Mouse (Mus musculus): ENCODE measurements at regions not wholly inside any gene's neighbourhood (a gene's known extent, or its start where the extent isn't known, plus 50 kb on each side); places are given as distances from the start of the nearest gene placed in this dataset.
"Not testable (repeated sequence)": the region's sequence is repeated elsewhere in the genome, so short reads cannot be mapped to it uniquely, and the experiment has no call there.

- ATAC-seq: no peak
- WGBS: 80% methylated on average over 6 of the region's 6 CpGs
- Histone ChIP-seq H3K36me3 (no peaks in the 10 kb centered on the region), H3K9me3 (no peaks in the 10 kb centered on the region), H3K4me2 (replicated peaks) (no peak overlapping the region), H3K9ac (replicated peaks) (no peak overlapping the region), H3K4me3 (replicated peaks) (no peak overlapping the region), H3K4me1 (replicated peaks) (no peaks in the 10 kb centered on the region), H3K27me3 (no peaks in the 10 kb centered on the region), H3K27ac (no peak overlapping the region)
Observed at GRCm38 (mm10) chr16:9043271-9043670, 213.4 kb downstream of the 1810013L24Rik start.

- Histone ChIP-seq H3K9ac (replicated peaks) (no peak overlapping the region), H3K9me3 (no peaks in the 10 kb centered on the region), H3K4me2 (replicated peaks) (no peak overlapping the region), H3K4me1 (replicated peaks) (no peaks in the 10 kb centered on the region), H3K27me3 (no peaks in the 10 kb centered on the region), H3K27ac (no peak overlapping the region), H3K36me3 (no peaks in the 10 kb centered on the region), H3K4me3 (replicated peaks) (no peak overlapping the region)
- WGBS: 91% methylated on average over 2 of the region's 2 CpGs
- no peak for ATAC-seq
Observed at GRCm38 (mm10) chr16:9046864-9047263, 217.0 kb downstream of the 1810013L24Rik start.

GRCm38 (mm10) chr16:9054415-9054814 is 224.5 kb downstream of the 1810013L24Rik start:
- ATAC-seq: no peak
- Histone ChIP-seq H3K4me1 (replicated peaks) (no peaks in the 10 kb centered on the region), H3K27ac (no peak overlapping the region), H3K9ac (replicated peaks) (no peak overlapping the region), H3K9me3 (no peaks in the 10 kb centered on the region), H3K4me3 (replicated peaks) (no peak overlapping the region), H3K36me3 (no peaks in the 10 kb centered on the region), H3K27me3 (no peaks in the 10 kb centered on the region), H3K4me2 (replicated peaks) (no peak overlapping the region)
- WGBS: 65% methylated on average over 4 of the region's 4 CpGs

GRCm38 (mm10) chr16:9056430-9056829 is 226.5 kb downstream of the 1810013L24Rik start:
- ATAC-seq: no peak
- 92% methylated on average over 3 of the region's 3 CpGs for WGBS
- no peaks in the 10 kb centered on the region for H3K36me3 ChIP-seq

GRCm38 (mm10) chr16:9071526-9071925 is 241.6 kb downstream of the 1810013L24Rik start:
- no peaks in the 10 kb centered on the region for H3K27me3 ChIP-seq
- no peaks in the 10 kb centered on the region for H3K4me1 ChIP-seq (replicated peaks)
- H3K27ac ChIP-seq: no peak overlapping the region
- no peak overlapping the region for H3K4me2 ChIP-seq (replicated peaks)
- H3K4me3 ChIP-seq (replicated peaks): no peak overlapping the region
- no peak overlapping the region for H3K9ac ChIP-seq (replicated peaks)
- H3K9me3 ChIP-seq: no peaks in the 10 kb centered on the region
- no peak for ATAC-seq
- 87% methylated on average over 4 of the region's 4 CpGs for WGBS
- no peaks in the 10 kb centered on the region for H3K36me3 ChIP-seq

More at GRCm38 (mm10) chr16:9056430-9056829, 226.5 kb downstream of the 1810013L24Rik start:
- Histone ChIP-seq H3K9me3 (no peaks in the 10 kb centered on the region), H3K9ac (replicated peaks) (no peak overlapping the region), H3K27ac (no peak overlapping the region), H3K27me3 (no peaks in the 10 kb centered on the region), H3K4me3 (replicated peaks) (no peak overlapping the region), H3K4me1 (replicated peaks) (no peaks in the 10 kb centered on the region), H3K4me2 (replicated peaks) (no peak overlapping the region)

- not testable (repeated sequence) for H3K27me3 ChIP-seq; H3K27ac ChIP-seq; H3K36me3 ChIP-seq; ATAC-seq; H3K4me3 ChIP-seq (replicated peaks); H3K9me3 ChIP-seq; H3K4me2 ChIP-seq (replicated peaks); H3K4me1 ChIP-seq (replicated peaks); H3K9ac ChIP-seq (replicated peaks)
- WGBS: 87% methylated on average over 5 of the region's 5 CpGs
Observed at GRCm38 (mm10) chr16:9071956-9072355, 242.1 kb downstream of the 1810013L24Rik start.

- H3K9ac ChIP-seq (replicated peaks): no peak overlapping the region
- peaks cover 18% of the 10 kb centered on the region for H3K4me1 ChIP-seq (replicated peaks)
- no peaks in the 10 kb centered on the region for H3K36me3 ChIP-seq
- no peak overlapping the region for H3K4me2 ChIP-seq (replicated peaks)
- no peaks in the 10 kb centered on the region for H3K27me3 ChIP-seq
- 94% methylated on average over 4 of the region's 4 CpGs for WGBS
- H3K4me3 ChIP-seq (replicated peaks): no peak overlapping the region
- ATAC-seq: no peak
- no peaks in the 10 kb centered on the region for H3K9me3 ChIP-seq
- no peak overlapping the region for H3K27ac ChIP-seq
Observed at GRCm38 (mm10) chr16:9074295-9074694, 244.4 kb downstream of the 1810013L24Rik start.

- H3K4me2 ChIP-seq (replicated peaks): no peak overlapping the region
- H3K4me1 ChIP-seq (replicated peaks): peaks cover 20% of the 10 kb centered on the region
- no peak overlapping the region for H3K9ac ChIP-seq (replicated peaks)
- no peaks in the 10 kb centered on the region for H3K27me3 ChIP-seq
- no peak overlapping the region for H3K4me3 ChIP-seq (replicated peaks)
- no peak for ATAC-seq
- H3K36me3 ChIP-seq: no peaks in the 10 kb centered on the region
- WGBS: 40% methylated on average over 2 of the region's 2 CpGs
- no peaks in the 10 kb centered on the region for H3K9me3 ChIP-seq
- no peak overlapping the region for H3K27ac ChIP-seq
Observed at GRCm38 (mm10) chr16:9077451-9077850, 247.6 kb downstream of the 1810013L24Rik start.

- H3K4me1 ChIP-seq (replicated peaks): peaks cover 20% of the 10 kb centered on the region
- no peak overlapping the region for H3K4me3 ChIP-seq (replicated peaks)
- no peak overlapping the region for H3K9ac ChIP-seq (replicated peaks)
- WGBS: 12% methylated on average over 4 of the region's 4 CpGs
- no peak overlapping the region for H3K27ac ChIP-seq
- no peaks in the 10 kb centered on the region for H3K27me3 ChIP-seq
- ATAC-seq: peak; percentile 75
- H3K9me3 ChIP-seq: no peaks in the 10 kb centered on the region
- H3K36me3 ChIP-seq: no peaks in the 10 kb centered on the region
- no peak overlapping the region for H3K4me2 ChIP-seq (replicated peaks)
Observed at GRCm38 (mm10) chr16:9078405-9078942, 248.6 kb downstream of the 1810013L24Rik start.

GRCm38 (mm10) chr16:9083040-9083439 is 253.1 kb downstream of the 1810013L24Rik start:
- no peak overlapping the region for H3K9ac ChIP-seq (replicated peaks)
- no peaks in the 10 kb centered on the region for H3K36me3 ChIP-seq
- no peaks in the 10 kb centered on the region for H3K9me3 ChIP-seq
- no peak overlapping the region for H3K27ac ChIP-seq
- H3K27me3 ChIP-seq: no peaks in the 10 kb centered on the region
- 73% methylated on average over 3 of the region's 3 CpGs for WGBS
- ATAC-seq: no peak
- H3K4me3 ChIP-seq (replicated peaks): no peak overlapping the region
- H3K4me2 ChIP-seq (replicated peaks): no peak overlapping the region
- H3K4me1 ChIP-seq (replicated peaks): peaks cover 22% of the 10 kb centered on the region

GRCm38 (mm10) chr16:9083740-9084139 is 253.8 kb downstream of the 1810013L24Rik start:
- 52% methylated on average over 2 of the region's 2 CpGs for WGBS

GRCm38 (mm10) chr16:9084581-9084980 is 254.7 kb downstream of the 1810013L24Rik start:
- no peaks in the 10 kb centered on the region for H3K27me3 ChIP-seq
- ATAC-seq: no peak
- H3K9me3 ChIP-seq: no peaks in the 10 kb centered on the region
- no peak overlapping the region for H3K9ac ChIP-seq (replicated peaks)
- 0 out of 2 replicates have a peak, but pooled peaks cover 9% of the 10 kb centered on the region for H3K4me1 ChIP-seq (replicated peaks)
- no peak overlapping the region for H3K27ac ChIP-seq
- H3K4me3 ChIP-seq (replicated peaks): no peak overlapping the region
- 88% methylated on average over 1 of the region's 1 CpGs for WGBS
- no peaks in the 10 kb centered on the region for H3K36me3 ChIP-seq
- no peak overlapping the region for H3K4me2 ChIP-seq (replicated peaks)

More at GRCm38 (mm10) chr16:9083740-9084139, 253.8 kb downstream of the 1810013L24Rik start:
- Histone ChIP-seq H3K4me2 (replicated peaks) (no peak overlapping the region), H3K4me1 (replicated peaks) (peaks cover 15% of the 10 kb centered on the region), H3K27ac (no peak overlapping the region), H3K9me3 (no peaks in the 10 kb centered on the region), H3K36me3 (no peaks in the 10 kb centered on the region), H3K4me3 (replicated peaks) (no peak overlapping the region), H3K9ac (replicated peaks) (no peak overlapping the region), H3K27me3 (no peaks in the 10 kb centered on the region)
- no peak for ATAC-seq

- Histone ChIP-seq H3K9me3 (no peaks in the 10 kb centered on the region), H3K4me3 (replicated peaks) (no peak overlapping the region), H3K4me2 (replicated peaks) (no peak overlapping the region), H3K27ac (no peak overlapping the region), H3K27me3 (no peaks in the 10 kb centered on the region), H3K36me3 (no peaks in the 10 kb centered on the region), H3K9ac (replicated peaks) (no peak overlapping the region), H3K4me1 (replicated peaks) (0 out of 2 replicates have a peak, but pooled peaks cover 9% of the 10 kb centered on the region)
- 59% methylated on average over 1 of the region's 1 CpGs for WGBS
- peak; percentile 48; the same call in 1 of the 2 replicates for ATAC-seq
Observed at GRCm38 (mm10) chr16:9085133-9085532, 255.2 kb downstream of the 1810013L24Rik start.
